Mouse (Mus musculus) left cerebral cortex, adult 2 months (tissue): ENCODE data around the gene Rgs18. TPM values are rescaled to one million over a fixed set of nuclear protein-coding genes. Genes with fewer than 3 reads are reported as not detected.

ENCODE experiments used
- DNase-seq, 2 experiments: peaks; one replicate each; pipeline ENCODE4 v3.0.0; 2021 to 2022; ENCODE audit warnings: low spot score in 2 of 2, mixed read lengths in 1 of 2; ENCODE audit errors: extremely low spot score in 1 of 2
- H3K27ac ChIP-seq: fragments of 200-600 bp; 2 replicates; pipeline ENCODE4 v1.8.1; 2022
- H3K4me3 ChIP-seq: fragments of 200-600 bp; 2 replicates; pipeline ENCODE4 v1.8.1; 2022
- CTCF ChIP-seq: fragments of 200-600 bp; IDR thresholded peaks from 2 replicates; pipeline ENCODE4 v1.8.1; 2022; ENCODE audit warnings: antibody characterized with exemption, mild to moderate bottlenecking, moderate library complexity
- intact Hi-C: fragments of 180-260 bp; cut with DNase I; formaldehyde crosslinking; loops from one replicate; pipeline ENCODE4 v1.15.1; 2025
- long read RNA-seq, 2 experiments: library from polyadenylated mRNA; stranded (forward); transcript quantifications; one replicate each; pipeline ENCODE4 v2.0.0; 2021; ENCODE audit warnings: borderline mapping rate in 2 of 2
- total RNA-seq, 2 experiments: library from RNA; stranded (reverse); gene quantifications; 2 replicates each; pipeline ENCODE4 v1.2.3; 2021

Rgs18 gene
- total RNA-seq = under 1 TPM in 1 of 2 experiments, not detected in 1; 0.21 TPM
- long read RNA-seq, experiment 1, partial matches to known transcripts = 1 of 1 reads
- long read RNA-seq, experiment 1, other reads (novel, unspliced or antisense) = 0 of 1 reads
- long read RNA-seq, experiment 2 = 0 reads

DNA sequence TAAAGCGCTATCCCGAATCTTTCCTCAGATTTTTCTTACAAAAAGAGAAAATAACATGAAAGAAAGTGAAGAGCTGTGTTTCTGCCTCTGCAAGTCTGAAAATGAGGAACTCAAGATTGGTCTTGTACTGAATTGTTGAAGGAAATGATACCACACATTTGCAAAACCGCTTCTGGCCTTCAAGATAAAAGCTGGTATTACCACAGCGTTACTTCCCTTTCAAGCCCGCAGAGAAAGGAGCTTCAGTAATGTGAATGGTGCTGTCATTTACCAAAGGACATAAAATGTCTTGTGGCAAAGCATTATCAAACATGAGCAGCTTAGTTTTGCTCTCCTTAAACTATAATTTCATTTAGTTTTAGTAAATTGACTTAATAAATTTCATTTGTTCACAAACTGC is at the start of gene Rgs18:
TSS of gene Rgs18 (minus strand) at position 105 of the 400 bp plus-strand sequence.
- TF ChIP-seq CTCF = no peak
- no peak for DNase-seq
- intact Hi-C loops = no loop called here
- Histone ChIP-seq H3K4me3 (no peak within 1 kb of the TSS), H3K27ac (no peak within 1 kb of the TSS)

DNA sequence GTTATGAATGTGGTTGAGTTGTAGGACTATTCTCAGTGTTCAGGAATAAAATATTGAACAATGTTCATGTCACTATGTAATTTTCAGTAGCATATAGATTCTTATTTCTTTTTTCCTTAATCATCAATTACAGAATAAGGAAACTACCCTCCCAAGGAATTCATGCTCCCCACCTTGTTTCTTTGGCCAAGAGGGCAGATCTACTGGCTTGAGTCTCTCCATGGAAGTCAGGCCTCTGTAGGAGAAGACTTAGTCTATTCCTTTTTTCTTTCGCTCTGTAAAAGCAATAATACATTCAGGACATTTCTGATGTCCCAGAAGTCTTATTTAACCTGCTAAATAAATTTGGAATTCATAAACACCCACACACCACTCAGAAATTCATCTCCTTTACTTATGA is 841 bp downstream of the Rgs18 start:
- Histone ChIP-seq H3K27ac (no peak overlapping the region), H3K4me3 (no peak overlapping the region)
- no peak for TF ChIP-seq CTCF
- DNase-seq = no peak
- intact Hi-C loops = no loop called here

DNA sequence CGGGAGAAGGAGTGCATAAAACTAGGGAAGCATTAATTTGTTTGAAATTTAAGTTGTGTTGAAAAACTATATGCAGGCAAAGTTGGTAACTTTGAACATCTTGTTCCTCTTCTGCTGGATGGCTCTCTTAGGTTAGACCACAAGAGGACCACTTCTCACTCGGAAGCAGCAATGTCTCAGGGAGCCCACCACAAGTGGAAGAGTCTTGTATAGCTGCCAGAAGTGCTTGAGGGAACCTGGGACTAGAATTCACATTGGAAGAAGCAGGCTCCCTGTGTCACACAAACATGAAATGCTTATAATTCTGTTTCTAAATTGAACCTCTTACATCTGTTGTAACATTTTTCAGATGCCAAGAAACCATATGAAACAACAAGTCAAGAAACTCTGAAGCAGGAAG is 9.0 kb downstream of the Rgs18 start:
- no peak for DNase-seq
- H3K27ac ChIP-seq = no peak overlapping the region
- intact Hi-C loops = no loop called here
- H3K4me3 ChIP-seq = no peak overlapping the region
- TF ChIP-seq CTCF = no peak

GRCm38 (mm10) chr1:144760792-144761191 is 14.4 kb downstream of the Rgs18 start:
- no peak for TF ChIP-seq CTCF
- intact Hi-C loops = no loop called here
- Histone ChIP-seq H3K27ac (no peak overlapping the region), H3K4me3 (no peak overlapping the region)
- no peak for DNase-seq

- no peak for TF ChIP-seq CTCF
- H3K4me3 ChIP-seq = no peak overlapping the region
- DNase-seq = no peak
- intact Hi-C loops = loop anchor here (10.0 kb wide), 1 partner anchor 274 kb away; no protein-coding TSS in a partner anchor
- no peak overlapping the region for H3K27ac ChIP-seq
These were observed 24.5 kb downstream of the Rgs18 start for GRCm38 (mm10) chr1:144750763-144751162.

DNA sequence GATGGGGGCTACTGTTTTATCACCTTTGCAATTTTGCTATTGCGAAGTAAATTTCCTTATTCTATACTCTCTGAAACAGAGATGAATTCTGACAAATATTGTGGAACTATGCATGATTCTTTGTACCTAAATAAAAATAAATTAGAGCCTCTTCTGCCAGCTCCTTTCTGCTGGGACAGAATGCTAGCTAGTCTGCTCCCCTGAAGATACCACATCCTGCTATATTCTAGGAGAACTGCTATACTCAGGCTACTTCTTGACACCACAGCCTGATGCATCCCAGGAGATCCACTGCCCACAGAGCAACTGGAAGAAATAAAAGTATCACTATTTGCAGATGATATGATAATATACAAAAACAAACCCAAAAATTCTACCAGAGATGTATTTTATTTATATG is 29.1 kb downstream of the Rgs18 start:
- DNase-seq = no peak
- peak overlapping the region; percentile 33; the same call in 1 of the 2 replicates for H3K27ac ChIP-seq

DNA sequence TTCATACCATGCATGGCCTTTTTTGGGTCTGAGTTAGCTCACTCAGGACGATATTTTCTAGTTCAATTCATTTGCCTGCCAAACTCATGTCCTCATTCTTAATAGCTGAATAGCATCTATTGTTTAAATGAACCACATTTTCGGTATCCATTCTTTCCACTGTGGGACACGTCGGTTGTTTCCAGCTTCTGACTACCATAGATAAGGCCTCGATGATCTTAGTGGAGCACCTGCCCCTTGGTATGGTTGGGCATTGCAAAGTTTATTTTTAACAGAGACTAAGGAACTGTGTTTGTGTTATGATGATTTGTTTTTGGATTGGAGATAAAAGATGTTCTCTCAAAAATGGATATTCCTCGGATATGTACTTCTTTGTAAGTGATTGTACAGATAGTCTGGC is 37.5 kb downstream of the Rgs18 start:
- TF ChIP-seq CTCF = no peak
- intact Hi-C loops = no loop called here
- no peak overlapping the region for H3K27ac ChIP-seq
- no peak overlapping the region for H3K4me3 ChIP-seq
- no peak for DNase-seq

More for the DNA sequence above, 29.1 kb downstream of the Rgs18 start:
- no peak overlapping the region for H3K4me3 ChIP-seq
- no peak for TF ChIP-seq CTCF
- intact Hi-C loops = no loop called here

GRCm38 (mm10) chr1:144720736-144721135 is 54.5 kb downstream of the Rgs18 start:
- intact Hi-C loops = no loop called here
- H3K27ac ChIP-seq = no peak overlapping the region
- no peak for TF ChIP-seq CTCF
- no peak overlapping the region for H3K4me3 ChIP-seq
- DNase-seq = no peak

DNA sequence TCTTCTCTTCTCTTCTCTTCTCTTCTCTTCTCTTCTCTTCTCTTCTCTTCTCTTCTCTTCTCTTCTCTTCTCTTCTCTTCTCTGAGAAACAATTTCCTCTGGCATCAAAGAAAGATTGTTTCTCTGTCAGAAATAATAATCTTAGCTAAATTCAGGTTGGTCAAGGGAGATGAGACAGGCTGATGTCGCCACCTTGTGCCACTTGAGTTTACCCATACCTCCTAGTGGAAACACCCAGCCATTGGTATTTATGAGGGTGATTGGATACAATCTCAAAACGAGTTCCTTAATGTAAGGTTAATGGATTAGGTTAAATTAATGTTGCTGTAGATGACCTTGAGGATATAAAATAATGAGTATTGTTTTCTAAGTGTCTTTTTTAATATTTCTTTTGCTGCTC is 70.9 kb downstream of the Rgs18 start:
- H3K4me3 ChIP-seq = no peak overlapping the region
- H3K27ac ChIP-seq = no peak overlapping the region
- intact Hi-C loops = no loop called here
- no peak for DNase-seq
- TF ChIP-seq CTCF = no peak; the same call in 1 of the 2 replicates

Other genes with a start within 250 kb of the Rgs18 start
- not detected for gene Rgs21, start 207.8 kb downstream of the Rgs18 start, total RNA-seq